Mouse (Mus musculus): ENCODE results near the gene Filip1l. TPM values are rescaled to one million over a fixed set of nuclear protein-coding genes. Genes with fewer than 3 reads are reported as not detected.

The Filip1l gene
- polyA plus RNA-seq, 1 experiment from 2014 or later, result 3.4 TPM

GRCm38 (mm10) chr16:57437523-57438287, 84.8 kb downstream of the Filip1l start:
- Histone ChIP-seq H3K4me2 (replicated peaks) (no peak overlapping the region), H3K36me3 (replicated peaks; ENCODE audit: control insufficient read depth, insufficient read depth) (no peaks in the 10 kb centered on the region), H3K27me3 (ENCODE audit: control insufficient read depth, insufficient read depth, low read length) (no peaks in the 10 kb centered on the region), H3K4me1 (replicated peaks; ENCODE audit: control insufficient read depth, insufficient read depth, low read length) (peaks cover 10% of the 10 kb centered on the region; the same call in 1 of the 2 replicates), H3K9ac (no peak overlapping the region), H3K27ac (peak overlapping the region; percentile 52), H3K9me3 (ENCODE audit: control insufficient read depth, low read length) (no peaks in the 10 kb centered on the region), H3K4me3 (replicated peaks; ENCODE audit: low read length) (no peak overlapping the region)
- ATAC-seq (ENCODE audit: low FRiP score) (peak; percentile 64), DNase-seq (ENCODE audit: low spot score) (no peak)
- 79% methylated on average over 11 of the region's 11 CpGs for WGBS

DNA sequence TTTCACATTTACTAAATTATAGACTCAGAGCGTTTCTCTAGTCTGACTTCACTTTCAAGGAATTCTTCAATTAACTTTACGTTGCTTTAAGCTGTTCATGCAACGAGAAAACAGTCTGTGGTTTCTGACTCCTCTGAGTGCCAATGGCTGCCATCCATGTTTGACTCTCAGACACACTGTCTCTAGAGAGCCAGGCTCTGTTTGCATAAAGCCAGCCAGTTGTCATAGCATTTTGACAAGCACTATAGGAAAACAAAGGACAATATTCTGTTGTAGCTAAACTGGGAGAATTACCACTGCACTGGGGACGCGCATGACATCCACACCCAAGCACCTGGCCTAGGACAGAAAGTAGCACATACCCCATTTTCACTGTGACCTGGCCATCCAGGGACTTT, 85.4 kb downstream of the Filip1l start:
- Histone ChIP-seq H3K4me2 (replicated peaks) (no peak overlapping the region), H3K4me1 (replicated peaks; ENCODE audit: control insufficient read depth, insufficient read depth, low read length) (peaks cover 10% of the 10 kb centered on the region; the same call in 1 of the 2 replicates), H3K4me3 (replicated peaks; ENCODE audit: low read length) (no peak overlapping the region), H3K27me3 (ENCODE audit: control insufficient read depth, insufficient read depth, low read length) (no peaks in the 10 kb centered on the region), H3K9me3 (ENCODE audit: control insufficient read depth, low read length) (no peaks in the 10 kb centered on the region), H3K9ac (no peak overlapping the region), H3K27ac (no peak overlapping the region), H3K36me3 (replicated peaks; ENCODE audit: control insufficient read depth, insufficient read depth) (no peaks in the 10 kb centered on the region)
- ATAC-seq (ENCODE audit: low FRiP score) (no peak), DNase-seq (ENCODE audit: low spot score) (peak; percentile 27)
- WGBS, result 73% methylated on average over 5 of the region's 5 CpGs

DNA sequence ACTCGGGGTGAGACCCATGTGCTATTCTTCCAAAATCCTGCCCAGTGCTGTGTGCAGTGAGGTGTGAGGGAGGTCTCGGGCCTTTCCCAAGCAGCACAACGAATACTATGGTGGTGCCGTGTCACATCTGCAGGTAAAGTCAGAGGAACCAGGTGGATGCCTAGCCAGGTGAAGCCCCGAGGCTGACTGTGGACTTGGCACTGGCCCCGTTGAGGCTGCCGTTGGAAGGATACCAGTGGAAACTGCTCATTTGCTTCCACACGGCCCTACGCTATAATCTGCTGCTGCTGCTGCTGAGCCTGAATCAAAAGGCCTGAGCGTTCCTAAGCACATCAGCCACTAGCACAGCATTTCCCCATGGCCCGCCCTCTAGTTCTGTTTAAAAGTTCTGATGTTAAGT, 86.3 kb downstream of the Filip1l start:
- no peaks in the 10 kb centered on the region for H3K9me3 ChIP-seq (ENCODE audit: control insufficient read depth, low read length)
- no peak overlapping the region for H3K4me2 ChIP-seq (replicated peaks)
- H3K27me3 ChIP-seq (ENCODE audit: control insufficient read depth, insufficient read depth, low read length), result no peaks in the 10 kb centered on the region
- no peaks in the 10 kb centered on the region for H3K36me3 ChIP-seq (replicated peaks; ENCODE audit: control insufficient read depth, insufficient read depth)
- 85% methylated on average over 11 of the region's 11 CpGs for WGBS
- DNase-seq (ENCODE audit: low spot score) (no peak), ATAC-seq (ENCODE audit: low FRiP score) (no peak)
- H3K4me3 ChIP-seq (replicated peaks; ENCODE audit: low read length), result no peak overlapping the region
- no peak overlapping the region for H3K9ac ChIP-seq
- peaks cover 10% of the 10 kb centered on the region; the same call in 1 of the 2 replicates for H3K4me1 ChIP-seq (replicated peaks; ENCODE audit: control insufficient read depth, insufficient read depth, low read length)
- H3K27ac ChIP-seq, result no peak overlapping the region

- DNase-seq (ENCODE audit: low spot score) (no peak), ATAC-seq (ENCODE audit: low FRiP score) (no peak)
- Histone ChIP-seq H3K9me3 (ENCODE audit: control insufficient read depth, low read length) (no peaks in the 10 kb centered on the region), H3K36me3 (replicated peaks; ENCODE audit: control insufficient read depth, insufficient read depth) (no peaks in the 10 kb centered on the region), H3K9ac (no peak overlapping the region), H3K4me3 (replicated peaks; ENCODE audit: low read length) (no peak overlapping the region), H3K27ac (no peak overlapping the region), H3K4me1 (replicated peaks; ENCODE audit: control insufficient read depth, insufficient read depth, low read length) (peaks cover 10% of the 10 kb centered on the region; the same call in 1 of the 2 replicates), H3K27me3 (ENCODE audit: control insufficient read depth, insufficient read depth, low read length) (no peaks in the 10 kb centered on the region), H3K4me2 (replicated peaks) (no peak overlapping the region)
- WGBS, result 80% methylated on average over 10 of the region's 10 CpGs
Measured at GRCm38 (mm10) chr16:57440706-57441437, 88.0 kb downstream of the Filip1l start.

DNA sequence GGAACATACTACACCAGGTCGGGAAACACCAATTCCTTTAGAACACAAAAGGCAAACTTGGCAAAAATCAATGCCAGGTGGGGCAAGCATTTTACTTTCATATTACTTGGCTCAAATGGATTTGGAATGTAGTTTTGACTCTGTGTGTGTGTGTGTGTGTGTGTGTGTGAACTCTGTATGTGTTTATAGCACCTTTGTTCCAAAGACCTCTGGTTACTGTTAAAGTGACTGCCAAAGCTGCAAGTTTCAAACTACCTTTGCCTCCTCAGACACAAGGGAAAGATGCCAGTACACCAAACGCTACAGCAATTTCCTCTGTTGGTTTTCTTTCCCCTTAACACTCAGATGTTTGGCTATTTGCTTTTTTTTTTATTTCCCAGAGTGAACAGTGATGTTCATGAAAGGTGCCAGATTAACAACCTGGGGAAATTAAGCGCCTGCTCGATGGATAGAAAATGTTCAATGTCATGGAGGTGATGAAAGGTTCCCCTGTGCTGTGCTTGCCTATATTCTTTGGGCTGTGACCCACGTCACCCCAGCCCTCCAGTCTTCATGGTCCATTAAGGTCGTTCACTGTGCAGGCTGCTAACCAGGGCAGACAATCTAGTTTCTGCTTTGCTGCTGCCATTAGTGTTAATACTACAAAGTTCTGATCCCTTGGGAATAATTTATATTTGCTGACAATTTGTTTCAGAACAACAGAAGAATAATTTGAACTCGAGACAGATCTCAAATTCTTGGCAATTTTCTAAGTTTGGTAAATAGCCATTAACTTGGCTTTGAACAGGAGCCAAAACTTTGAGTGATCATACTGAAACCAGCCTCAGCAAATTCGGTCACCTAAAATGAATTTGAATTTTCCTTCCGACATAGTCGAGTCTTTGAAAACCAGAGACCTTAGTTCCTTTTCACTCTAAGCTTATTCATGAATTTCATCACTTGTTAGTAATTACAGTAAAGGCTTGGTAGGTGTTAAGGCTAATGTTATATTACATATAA, 92.5 kb downstream of the Filip1l start:
- DNase-seq (ENCODE audit: low spot score) (no peak), ATAC-seq (ENCODE audit: low FRiP score) (no peak)
- Histone ChIP-seq H3K4me3 (replicated peaks; ENCODE audit: low read length) (no peak overlapping the region), H3K4me2 (replicated peaks) (no peak overlapping the region), H3K4me1 (replicated peaks; ENCODE audit: control insufficient read depth, insufficient read depth, low read length) (no peaks in the 10 kb centered on the region), H3K27me3 (ENCODE audit: control insufficient read depth, insufficient read depth, low read length) (no peaks in the 10 kb centered on the region), H3K9me3 (ENCODE audit: control insufficient read depth, low read length) (0 out of 2 replicates have a peak, but pooled peaks cover 7% of the 10 kb centered on the region), H3K27ac (no peak overlapping the region), H3K9ac (no peak overlapping the region), H3K36me3 (replicated peaks; ENCODE audit: control insufficient read depth, insufficient read depth) (no peaks in the 10 kb centered on the region)
- WGBS, result 67% methylated on average over 10 of the region's 10 CpGs

DNA sequence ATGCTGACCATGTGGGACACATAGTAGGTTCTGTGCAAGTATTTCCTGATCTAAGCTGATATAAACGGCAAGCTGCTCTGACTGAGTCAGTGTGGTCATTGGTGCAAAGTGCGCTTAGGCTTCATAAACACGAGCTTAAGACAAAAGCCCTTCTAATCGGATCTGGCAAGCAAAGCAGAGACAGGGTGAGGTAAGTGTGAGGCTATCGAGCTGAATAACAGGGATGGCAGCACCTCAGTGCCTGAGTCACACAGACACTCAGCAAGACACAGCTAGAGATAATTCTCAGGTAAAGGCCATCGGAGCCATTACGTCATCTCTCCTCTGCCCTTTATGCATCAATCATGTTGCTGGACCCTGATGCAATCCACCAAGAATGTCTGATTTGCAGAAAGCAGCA, 100.1 kb downstream of the Filip1l start:
- no peaks in the 10 kb centered on the region for H3K36me3 ChIP-seq (replicated peaks; ENCODE audit: control insufficient read depth, insufficient read depth)
- no peak overlapping the region for H3K4me3 ChIP-seq (replicated peaks; ENCODE audit: low read length)
- no peaks in the 10 kb centered on the region for H3K27me3 ChIP-seq (ENCODE audit: control insufficient read depth, insufficient read depth, low read length)
- no peak for DNase-seq (ENCODE audit: low spot score)
- no peak overlapping the region for H3K9ac ChIP-seq
- no peaks in the 10 kb centered on the region for H3K4me1 ChIP-seq (replicated peaks; ENCODE audit: control insufficient read depth, insufficient read depth, low read length)
- WGBS, result 85% methylated on average over 7 of the region's 7 CpGs
- no peak for ATAC-seq (ENCODE audit: low FRiP score)
- no peak overlapping the region for H3K27ac ChIP-seq
- H3K9me3 ChIP-seq (ENCODE audit: control insufficient read depth, low read length), result 0 out of 2 replicates have a peak, but pooled peaks cover 5% of the 10 kb centered on the region
- no peak overlapping the region for H3K4me2 ChIP-seq (replicated peaks)

DNA sequence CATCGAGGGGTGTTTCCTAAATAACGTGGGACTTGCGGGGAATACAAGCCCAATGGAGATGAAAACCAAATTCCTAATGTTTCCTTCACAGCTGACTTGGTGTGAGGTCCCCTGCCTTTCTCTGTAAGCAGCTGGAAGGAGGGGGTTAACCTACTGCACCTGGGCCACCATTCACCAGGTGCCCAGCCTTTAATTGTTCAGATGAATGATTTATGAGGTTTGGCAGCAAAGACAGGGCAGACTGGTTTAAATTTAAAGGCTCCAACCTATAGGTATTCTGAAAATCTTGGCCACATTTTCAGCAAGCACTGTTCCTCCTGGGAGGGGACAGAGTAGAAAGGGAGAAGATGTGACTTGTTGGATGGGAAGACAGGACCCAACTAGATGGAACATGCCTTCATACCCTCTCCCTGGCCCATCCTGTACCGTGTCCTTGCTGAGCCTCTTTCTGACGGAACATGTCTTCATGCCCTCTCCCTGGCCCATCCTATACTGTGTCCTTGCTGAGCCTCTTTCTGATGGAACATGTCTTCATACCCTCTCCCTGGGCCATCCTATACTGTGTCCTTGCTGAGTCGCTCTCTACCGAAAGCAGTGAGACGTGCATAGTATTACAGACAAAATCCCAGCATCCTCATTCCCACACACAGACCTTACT, 101.3 kb downstream of the Filip1l start:
- ATAC-seq (ENCODE audit: low FRiP score) (no peak), DNase-seq (ENCODE audit: low spot score) (no peak)
- 95% methylated on average over 8 of the region's 8 CpGs for WGBS

DNA sequence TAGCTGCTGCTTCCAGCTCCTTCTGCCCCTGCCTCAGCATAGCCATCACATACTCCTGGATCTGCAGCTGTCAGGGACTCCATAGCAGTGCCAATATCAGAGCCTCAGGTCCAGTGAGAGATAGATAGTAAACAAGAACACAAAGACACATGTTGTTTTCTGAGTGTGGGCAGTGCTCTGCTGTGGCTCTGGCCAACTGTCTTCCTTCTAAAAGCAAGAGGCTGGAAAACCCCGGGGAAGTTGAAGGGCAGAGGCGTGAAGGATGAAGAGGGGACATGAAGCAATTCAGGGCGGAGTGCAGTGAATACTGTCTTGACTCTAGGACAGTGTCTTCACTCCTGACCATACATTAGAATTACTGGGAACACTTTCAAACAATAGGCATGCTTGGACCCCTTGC, 102.7 kb downstream of the Filip1l start:
- H3K4me1 ChIP-seq (replicated peaks; ENCODE audit: control insufficient read depth, insufficient read depth, low read length), result no peaks in the 10 kb centered on the region
- WGBS, result 84% methylated on average over 3 of the region's 3 CpGs
- ATAC-seq (ENCODE audit: low FRiP score), result no peak
- no peaks in the 10 kb centered on the region for H3K27me3 ChIP-seq (ENCODE audit: control insufficient read depth, insufficient read depth, low read length)
- H3K4me2 ChIP-seq (replicated peaks), result no peak overlapping the region
- no peak overlapping the region for H3K4me3 ChIP-seq (replicated peaks; ENCODE audit: low read length)
- no peaks in the 10 kb centered on the region for H3K9me3 ChIP-seq (ENCODE audit: control insufficient read depth, low read length)
- no peak overlapping the region for H3K9ac ChIP-seq
- no peaks in the 10 kb centered on the region for H3K36me3 ChIP-seq (replicated peaks; ENCODE audit: control insufficient read depth, insufficient read depth)
- no peak overlapping the region for H3K27ac ChIP-seq
- no peak for DNase-seq (ENCODE audit: low spot score)

More for the DNA sequence above, 101.3 kb downstream of the Filip1l start:
- Histone ChIP-seq H3K4me3 (replicated peaks; ENCODE audit: low read length) (no peak overlapping the region), H3K4me2 (replicated peaks) (no peak overlapping the region), H3K27ac (no peak overlapping the region), H3K27me3 (ENCODE audit: control insufficient read depth, insufficient read depth, low read length) (no peaks in the 10 kb centered on the region), H3K36me3 (replicated peaks; ENCODE audit: control insufficient read depth, insufficient read depth) (no peaks in the 10 kb centered on the region), H3K9ac (no peak overlapping the region), H3K4me1 (replicated peaks; ENCODE audit: control insufficient read depth, insufficient read depth, low read length) (no peaks in the 10 kb centered on the region), H3K9me3 (ENCODE audit: control insufficient read depth, low read length) (no peaks in the 10 kb centered on the region)
